Mouse (Mus musculus) left cerebral cortex, postnatal 36 days (tissue): ENCODE measurements around the gene Cntn6. TPM values are rescaled to one million over a fixed set of nuclear protein-coding genes. Genes with fewer than 3 reads are reported as not detected.

Experiments
- DNase-seq, 2 experiments: peaks; one replicate each; pipeline ENCODE4 v3.0.0; 2021 to 2022; ENCODE audit warnings: low spot score in 2 of 2, mixed read lengths in 1 of 2
- intact Hi-C: fragments of 180-260 bp; cut with DNase I; formaldehyde crosslinking; loops from one replicate; pipeline ENCODE4 v1.15.1; 2025
- total RNA-seq, 2 experiments: library from RNA; stranded (reverse); gene quantifications; 2 replicates each; pipeline ENCODE4 v1.2.3; 2021

Gene Cntn6
- 10 to 100 TPM; 22.5 to 23.4 TPM for total RNA-seq

DNA sequence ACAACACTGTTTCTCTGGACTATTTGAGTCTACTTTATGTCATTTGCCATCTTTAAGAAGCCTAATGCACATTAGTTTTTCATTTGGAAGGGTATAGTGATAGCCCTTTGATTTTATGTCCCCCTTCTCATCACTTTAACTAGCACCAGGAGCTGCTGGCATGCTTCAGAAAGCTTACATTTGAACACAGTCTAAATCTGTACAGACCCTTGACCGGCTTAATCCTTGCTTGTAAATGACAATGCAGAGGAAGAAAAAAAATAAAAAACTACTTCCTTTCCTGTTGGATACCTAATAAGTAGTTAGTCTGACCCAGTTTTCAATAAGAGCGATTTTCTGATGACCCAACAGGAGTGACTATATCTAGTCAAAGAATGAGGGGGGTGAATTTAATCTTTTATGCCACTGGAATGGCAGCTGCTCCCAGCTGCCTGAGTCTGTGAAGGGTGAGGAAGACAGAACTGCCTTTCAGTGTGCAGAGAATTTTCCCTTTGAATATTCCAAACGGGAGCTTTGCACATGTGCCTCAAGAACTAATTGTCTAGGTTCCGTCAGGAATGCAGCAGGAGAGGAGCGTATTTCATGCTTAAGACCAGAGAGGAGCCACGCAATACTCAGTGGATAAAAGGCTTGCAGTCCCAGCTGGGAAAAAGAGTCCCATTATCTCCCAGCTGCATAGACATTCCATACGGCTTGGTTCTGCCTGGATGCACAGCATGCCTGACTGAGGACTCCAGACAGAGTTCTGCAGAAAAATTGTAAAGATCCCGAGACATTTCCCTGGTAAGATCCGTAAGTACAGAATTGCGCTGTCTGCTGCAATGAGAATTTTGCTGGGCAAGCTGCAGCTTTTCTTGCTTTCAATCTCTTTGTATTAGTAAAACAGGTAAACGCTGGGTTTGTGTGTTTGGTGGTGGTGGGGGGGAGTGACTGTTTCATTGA, at the start of gene Cntn6:
Gene Cntn6, plus strand, starts transcription at position 301 of the 942 bp plus-strand sequence.
- intact Hi-C loops = loop anchor here (10.0 kb wide), 1 partner anchor 1182 kb away; the partner anchor contains the start of gene Cntn4
- DNase-seq = peak; percentile 42 to 48

DNA sequence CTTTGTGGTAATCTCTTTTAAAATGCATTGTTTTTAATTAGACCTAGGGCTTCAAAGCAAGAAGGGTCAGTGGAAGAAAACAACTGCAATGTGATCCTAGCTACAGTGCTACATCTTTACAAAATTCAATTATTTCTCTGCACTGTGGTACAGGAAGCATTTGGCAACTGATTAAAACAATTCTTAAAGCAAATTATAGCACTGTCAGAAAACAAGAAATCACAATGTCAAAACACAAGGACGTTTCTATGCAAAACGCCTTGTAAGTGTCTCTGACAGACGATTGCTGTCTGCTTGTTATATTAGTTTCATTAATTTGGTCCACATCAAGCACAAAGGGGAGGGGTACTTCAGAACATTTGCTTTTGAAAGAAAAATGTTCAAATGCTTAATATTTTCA, 48.9 kb upstream of the Cntn6 start:
- intact Hi-C loops = no loop called here
- DNase-seq = no peak

- intact Hi-C loops = loop anchor here (10.0 kb wide), 1 partner anchor 436 kb away; no protein-coding TSS in a partner anchor
- DNase-seq = no peak
Observed at GRCm38 (mm10) chr6:104470706-104471105, 21.9 kb upstream of the Cntn6 start.

DNA sequence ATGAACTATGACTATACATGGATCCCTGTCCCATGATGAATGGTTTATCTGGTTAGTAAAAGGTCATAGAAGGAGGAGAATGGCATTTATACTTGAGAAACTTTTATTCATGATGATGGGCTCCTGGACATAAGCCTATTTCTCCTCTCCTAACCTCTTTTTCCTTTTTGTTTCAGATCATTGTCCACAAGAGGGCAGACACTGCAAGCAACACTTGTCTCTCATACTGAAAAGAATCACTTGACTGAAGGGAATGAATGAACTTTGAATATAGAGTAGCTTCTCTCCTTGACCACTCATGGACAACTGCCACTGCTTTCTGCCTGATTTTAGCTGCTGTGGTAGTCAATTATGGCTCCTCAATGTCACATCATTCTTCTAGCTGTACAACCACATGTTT, 13.3 kb upstream of the Cntn6 start:
- intact Hi-C loops = loop anchor here (10.0 kb wide), 1 partner anchor 444 kb away; no protein-coding TSS in a partner anchor
- no peak for DNase-seq

DNA sequence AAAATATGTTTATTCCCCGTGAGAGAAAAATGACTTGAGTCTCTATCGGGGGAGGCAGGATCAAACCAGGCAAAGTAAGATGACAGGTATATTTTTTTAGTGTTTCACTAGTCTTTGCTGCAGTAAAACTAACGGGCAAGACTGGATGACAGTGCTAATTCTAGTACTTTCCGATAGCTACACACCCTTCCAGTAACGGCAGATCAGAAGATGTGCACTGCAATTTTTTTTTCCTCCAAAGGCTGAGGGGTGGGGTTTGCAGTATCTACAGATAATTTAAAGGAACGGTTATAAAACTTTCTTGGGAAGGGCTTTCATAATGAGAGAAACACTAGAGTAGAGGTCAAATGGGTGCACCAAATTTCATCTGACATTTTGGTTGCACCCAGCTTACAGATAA, 869 bp downstream of the Cntn6 start:
- no peak for DNase-seq
- intact Hi-C loops = loop anchor here (10.0 kb wide), 1 partner anchor 1181 kb away; the partner anchor contains the start of gene Cntn4

GRCm38 (mm10) chr6:104495801-104496200, 3.2 kb downstream of the Cntn6 start:
- intact Hi-C loops = loop anchor here (10.0 kb wide), 1 partner anchor 1179 kb away; the partner anchor contains the start of gene Cntn4
- no peak for DNase-seq

GRCm38 (mm10) chr6:104563993-104564392, 71.4 kb downstream of the Cntn6 start:
- intact Hi-C loops = no loop called here
- no peak for DNase-seq

DNA sequence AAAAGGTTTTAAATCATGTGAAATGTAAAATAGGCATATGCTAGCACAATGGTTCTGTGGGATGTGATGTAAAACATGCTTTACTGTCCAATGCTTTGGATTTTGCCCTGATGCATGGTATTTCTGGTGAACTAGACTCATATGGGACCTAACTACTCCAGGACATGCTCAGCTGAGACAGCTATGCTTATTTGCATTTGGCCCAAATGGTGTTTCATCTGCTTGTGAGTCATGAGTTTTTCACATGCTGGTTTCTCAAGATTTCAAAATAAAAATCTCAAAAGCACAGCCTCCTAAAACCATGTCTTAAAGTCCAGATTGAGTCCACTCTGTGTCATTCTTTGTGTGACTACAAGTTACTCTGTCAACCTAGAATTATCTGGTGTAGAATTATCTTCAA, 77.0 kb downstream of the Cntn6 start:
- no peak for DNase-seq
- intact Hi-C loops = no loop called here

DNA sequence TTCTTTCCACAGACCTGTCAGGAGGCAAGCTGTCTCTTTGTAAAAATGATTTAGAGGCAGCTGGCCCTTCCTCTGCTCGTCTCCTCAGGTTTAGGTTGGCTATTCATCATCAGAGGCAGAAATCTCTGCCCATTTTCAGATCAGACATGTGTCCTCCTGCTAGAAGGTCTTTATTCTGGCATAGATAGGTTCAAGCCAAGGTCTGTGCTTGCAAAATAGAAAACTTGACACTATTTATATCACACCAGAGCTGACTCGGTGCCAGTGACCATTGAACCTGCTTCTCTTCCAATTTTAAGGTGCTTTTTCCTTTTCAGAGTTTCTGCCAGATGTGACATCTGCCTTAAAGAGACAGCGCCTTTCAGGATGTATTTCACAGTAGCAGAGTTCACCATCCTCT, 95.4 kb downstream of the Cntn6 start:
- no peak for DNase-seq
- intact Hi-C loops = no loop called here

DNA sequence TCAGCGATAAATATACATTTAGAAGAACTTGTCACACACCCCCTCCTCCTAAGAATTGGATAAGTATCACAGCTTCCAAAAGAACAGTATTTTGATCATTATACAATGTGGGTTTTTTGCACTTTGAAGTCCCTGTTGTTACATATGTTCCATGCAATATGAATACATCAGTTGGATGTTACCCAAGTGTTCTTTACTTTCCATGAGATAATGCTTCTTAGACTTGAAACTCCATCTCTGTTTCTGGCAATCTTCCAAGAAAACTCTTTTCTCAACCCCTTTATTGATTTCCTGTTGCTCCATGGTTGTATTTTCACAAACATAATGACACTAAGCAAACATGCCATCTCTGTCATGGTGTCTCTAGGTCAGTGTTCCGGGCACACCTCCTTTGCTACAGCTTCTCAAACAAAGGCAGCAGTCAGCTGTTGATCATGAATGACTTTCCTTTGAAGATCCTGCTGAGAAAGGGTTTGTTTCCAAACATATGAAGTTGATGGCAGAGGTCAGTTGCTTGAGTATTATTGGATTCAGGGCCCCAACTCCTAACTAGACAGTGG, 108.3 kb downstream of the Cntn6 start:
- DNase-seq = no peak
- intact Hi-C loops = no loop called here

DNA sequence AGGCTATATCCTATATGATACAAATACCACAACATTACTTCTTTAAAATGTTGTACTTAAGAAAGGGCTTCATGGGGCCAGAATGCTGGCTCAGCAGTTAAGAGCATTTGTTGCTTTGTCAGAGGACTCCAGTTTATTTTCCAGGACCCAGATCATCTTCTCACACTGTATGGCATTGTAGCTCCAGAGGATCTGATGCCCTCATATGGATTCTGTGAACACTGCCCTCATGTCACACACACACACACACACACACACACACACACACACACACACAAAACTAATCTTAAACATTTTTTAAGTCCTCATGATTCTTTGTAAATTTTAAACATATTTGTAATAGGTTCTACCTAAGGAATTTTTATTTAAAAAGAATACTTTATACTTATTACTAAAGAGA, 110.3 kb downstream of the Cntn6 start:
- intact Hi-C loops = no loop called here
- DNase-seq = no peak

DNA sequence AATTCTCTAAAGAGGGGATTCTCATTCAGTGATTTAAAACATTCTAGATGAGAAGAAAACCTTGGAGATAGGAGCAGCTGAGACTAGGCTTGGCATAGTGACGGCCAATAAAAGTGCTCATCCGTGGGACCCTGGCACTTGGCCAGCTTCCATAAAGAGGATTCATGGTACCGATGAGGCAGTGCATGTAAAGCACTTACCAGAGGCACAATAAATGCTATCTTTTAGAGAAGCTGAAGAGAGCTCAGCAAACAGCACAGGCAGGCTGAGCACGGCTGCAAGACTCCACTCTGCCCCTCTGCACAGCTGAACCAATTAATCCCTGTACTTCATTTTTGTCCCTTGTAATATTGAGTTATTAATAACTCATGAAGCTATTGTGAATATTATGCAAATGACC, 110.8 kb downstream of the Cntn6 start:
- no peak for DNase-seq
- intact Hi-C loops = no loop called here

GRCm38 (mm10) chr6:104605214-104605613, 112.6 kb downstream of the Cntn6 start:
- DNase-seq = no peak
- intact Hi-C loops = no loop called here

DNA sequence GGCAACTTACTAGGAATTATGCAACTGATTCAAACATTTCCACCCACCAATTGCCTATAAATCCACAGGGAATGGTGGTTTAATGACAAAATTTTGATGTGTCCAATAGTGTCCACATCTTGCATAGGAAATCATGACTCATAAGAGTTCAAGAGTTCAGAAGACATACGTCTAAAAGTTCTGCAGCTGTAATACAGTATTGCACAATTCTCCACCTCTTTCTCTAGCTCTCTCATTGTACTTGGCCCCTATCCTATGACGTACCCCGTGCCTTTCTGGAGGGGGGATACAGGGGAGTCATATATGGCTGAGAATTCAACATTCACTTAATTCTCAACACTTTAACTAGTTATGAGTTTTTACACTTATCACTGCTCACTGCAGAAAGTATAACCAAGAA, 160.9 kb downstream of the Cntn6 start:
- intact Hi-C loops = no loop called here
- DNase-seq = no peak

- intact Hi-C loops = no loop called here
- no peak for DNase-seq
Observed at GRCm38 (mm10) chr6:104668701-104669100, 176.1 kb downstream of the Cntn6 start.

- no peak for DNase-seq
- intact Hi-C loops = no loop called here
Observed at GRCm38 (mm10) chr6:104674249-104674648, 181.7 kb downstream of the Cntn6 start.

DNA sequence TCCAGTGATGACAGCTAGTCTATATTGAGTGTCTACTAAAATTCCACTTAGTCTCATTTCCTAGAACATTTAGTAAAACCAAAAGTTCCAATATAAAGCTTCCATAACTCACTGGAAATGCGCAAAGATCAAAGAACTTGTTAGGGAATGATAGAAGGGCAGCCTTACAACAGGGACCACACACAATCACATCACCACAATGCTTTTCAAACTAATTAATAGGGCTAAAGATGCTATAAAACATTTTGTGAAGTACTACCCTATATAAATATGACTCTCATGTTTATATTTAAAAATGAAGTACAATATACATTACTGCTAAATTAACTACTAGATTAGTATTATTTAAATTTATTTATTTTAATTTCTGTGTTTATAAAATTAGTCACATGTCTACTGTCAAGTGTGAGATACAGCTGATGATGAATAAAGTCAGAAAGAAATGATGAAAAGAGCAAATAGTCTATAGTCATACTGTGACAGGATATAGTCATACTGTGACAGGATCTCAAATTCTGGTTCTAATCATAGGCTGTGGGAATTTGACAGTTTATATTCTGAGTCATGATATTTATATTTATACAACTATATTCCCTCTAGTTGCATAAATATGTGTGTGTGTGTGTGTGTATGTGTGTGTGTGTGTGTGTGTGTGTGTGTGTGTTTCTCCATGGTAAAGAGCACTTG, 187.4 kb downstream of the Cntn6 start:
- intact Hi-C loops = no loop called here
- no peak for DNase-seq

- intact Hi-C loops = no loop called here
- no peak for DNase-seq
Observed at GRCm38 (mm10) chr6:104687980-104688379, 195.4 kb downstream of the Cntn6 start.

- no peak for DNase-seq
- intact Hi-C loops = no loop called here
Observed at GRCm38 (mm10) chr6:104688439-104689125, 196.0 kb downstream of the Cntn6 start.

DNA sequence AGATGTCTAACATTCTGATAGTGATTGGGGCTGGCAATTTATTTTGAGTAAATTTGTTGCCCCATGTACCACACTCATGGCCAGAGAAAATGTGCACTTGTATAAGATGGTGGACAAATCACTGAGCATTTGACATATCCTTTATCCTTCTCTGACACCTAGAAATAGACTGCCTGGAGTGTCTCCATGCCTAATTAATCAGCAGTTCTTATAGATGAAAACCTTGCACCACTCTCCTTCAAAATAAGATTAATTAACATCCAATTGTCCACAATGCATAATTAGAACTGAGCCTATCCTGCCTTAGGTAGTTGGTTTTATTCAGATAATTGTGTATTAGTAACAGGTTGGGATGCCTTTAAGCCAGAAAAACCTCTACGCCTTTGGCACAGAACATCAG, 236.0 kb downstream of the Cntn6 start:
- DNase-seq = no peak
- intact Hi-C loops = no loop called here
